Mouse (Mus musculus): ENCODE results near the gene Hoxd11. TPM values are rescaled to one million over a fixed set of nuclear protein-coding genes. Genes with fewer than 3 reads are reported as not detected.
A peak's percentile ranks its signal among the peaks of the same experiment; 100 is the strongest.

The Hoxd11 gene
- polyA plus RNA-seq, 1 experiment, result not detected

DNA sequence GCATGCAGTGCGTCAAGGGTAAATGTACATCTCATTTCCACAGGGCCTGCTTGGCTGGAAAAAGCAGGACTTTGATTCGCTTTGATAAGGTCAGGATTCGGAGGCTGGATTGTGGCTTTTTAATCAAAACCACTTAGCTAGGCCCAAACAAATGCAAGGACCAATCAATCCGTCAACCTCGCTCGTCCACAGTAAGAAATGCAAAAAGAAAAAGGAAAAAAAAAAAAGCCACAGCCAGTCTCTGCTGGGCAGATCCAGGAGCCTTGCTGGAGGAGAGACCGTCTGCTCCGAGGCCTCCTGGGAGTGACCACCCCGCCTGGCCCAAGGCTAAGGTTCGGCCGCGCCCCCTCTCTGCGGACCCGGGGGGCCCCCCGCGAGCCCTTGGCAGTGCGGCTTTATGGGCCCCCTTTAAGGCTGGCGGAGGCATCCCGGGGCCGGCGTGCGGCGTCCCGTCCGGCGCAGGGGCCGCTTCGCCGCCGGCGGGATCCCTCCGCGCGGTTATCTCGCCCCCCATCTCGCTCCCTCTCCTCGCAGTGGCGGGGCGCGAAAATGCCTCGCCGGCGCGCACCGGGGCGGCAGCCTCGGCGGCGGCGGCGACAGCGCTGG lies 25.1 kb downstream of the Hoxd11 start, which contains the start of gene Hoxd8:
Hoxd8 (plus strand) TSS at position 223 of the 606 bp plus-strand sequence.
- H3K36me3 ChIP-seq (ENCODE audit: control insufficient read depth, insufficient read depth, low read length), result no peaks in the 10 kb centered on the region; the same call in 1 of the 2 replicates
- no peaks in the 10 kb centered on the region for H3K27me3 ChIP-seq (ENCODE audit: control insufficient read depth, insufficient read depth, low read length)
- TF ChIP-seq POLR2A (IDR thresholded peaks at IDR 0.05; ENCODE audit: control insufficient read depth, low read depth, low read length) (no peak; the same call in 1 of the 2 replicates), CTCF (IDR thresholded peaks at IDR 0.05; ENCODE audit: control insufficient read depth, insufficient read depth, insufficient replicate concordance, low read depth, low read length) (no peak)
- H3K27ac ChIP-seq (ENCODE audit: control insufficient read depth, insufficient read depth, low read depth, low read length), result peak within 1 kb of the TSS; percentile 71
- peaks cover 16% of the 10 kb centered on the region for H3K4me1 ChIP-seq (ENCODE audit: control insufficient read depth, insufficient read depth, low read length)
- peak within 1 kb of the TSS; percentile 74 for H3K4me3 ChIP-seq (ENCODE audit: control insufficient read depth, low read depth, low read length)

DNA sequence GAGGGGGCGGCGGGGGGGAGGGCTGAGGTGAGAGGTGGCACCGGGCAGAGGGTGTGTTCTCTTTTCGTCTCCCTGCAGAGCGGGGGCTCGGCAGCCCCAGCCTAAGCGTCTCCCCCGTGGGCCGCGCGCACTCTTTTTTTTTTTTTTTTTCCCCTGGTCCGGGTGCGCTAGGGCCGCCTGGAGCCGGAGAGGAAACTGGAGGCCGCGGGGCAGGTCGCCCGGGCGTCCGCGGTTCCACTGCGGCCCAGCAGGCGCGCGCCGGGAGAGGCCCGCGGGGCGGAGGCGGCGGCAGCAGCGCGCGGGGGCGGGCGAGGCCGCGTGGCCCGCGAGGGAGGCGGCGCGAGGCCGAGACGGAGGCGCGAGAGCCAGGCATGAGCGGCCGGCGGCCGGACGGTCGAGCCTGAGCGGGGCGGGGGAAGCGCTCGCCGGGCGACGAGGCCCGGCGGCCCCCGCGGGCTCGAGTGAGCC lies 25.7 kb downstream of the Hoxd11 start:
- Histone ChIP-seq H3K36me3 (ENCODE audit: control insufficient read depth, insufficient read depth, low read length) (no peaks in the 10 kb centered on the region; the same call in 1 of the 2 replicates), H3K27ac (ENCODE audit: control insufficient read depth, insufficient read depth, low read depth, low read length) (peak overlapping the region; percentile 26), H3K4me3 (ENCODE audit: control insufficient read depth, low read depth, low read length) (peak overlapping the region; percentile 74), H3K27me3 (ENCODE audit: control insufficient read depth, insufficient read depth, low read length) (no peaks in the 10 kb centered on the region), H3K4me1 (ENCODE audit: control insufficient read depth, insufficient read depth, low read length) (peaks cover 15% of the 10 kb centered on the region)
- TF ChIP-seq CTCF (IDR thresholded peaks at IDR 0.05; ENCODE audit: control insufficient read depth, insufficient read depth, insufficient replicate concordance, low read depth, low read length) (no peak), POLR2A (IDR thresholded peaks at IDR 0.05; ENCODE audit: control insufficient read depth, low read depth, low read length) (no peak)

DNA sequence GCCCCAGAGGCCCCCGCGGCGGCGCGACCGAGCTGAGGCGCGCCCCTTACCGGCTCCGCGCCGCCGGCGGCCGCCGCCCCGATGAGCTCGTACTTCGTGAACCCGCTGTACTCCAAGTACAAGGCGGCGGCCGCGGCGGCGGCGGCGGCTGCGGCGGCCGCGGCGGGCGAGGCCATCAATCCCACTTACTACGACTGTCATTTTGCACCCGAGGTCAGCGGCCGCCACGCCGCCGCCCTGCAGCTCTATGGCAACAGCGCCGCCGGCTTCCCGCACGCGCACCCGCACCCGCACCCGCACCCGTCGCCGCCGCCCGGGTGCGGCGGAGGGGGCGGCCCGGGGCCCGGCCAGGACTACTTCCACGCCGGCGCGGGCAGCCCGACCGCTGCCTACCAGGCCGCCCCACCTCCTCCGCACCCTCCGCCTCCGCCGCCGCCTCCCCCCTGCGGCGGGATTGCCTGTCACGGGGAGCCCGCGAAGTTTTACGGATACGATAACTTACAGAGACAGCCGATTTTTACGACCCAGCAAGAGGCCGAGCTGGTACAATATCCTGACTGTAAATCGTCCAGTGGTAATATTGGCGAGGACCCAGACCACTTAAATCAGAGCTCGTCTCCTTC lies 26.2 kb downstream of the Hoxd11 start:
- Histone ChIP-seq H3K27me3 (ENCODE audit: control insufficient read depth, insufficient read depth, low read length) (no peaks in the 10 kb centered on the region), H3K4me1 (ENCODE audit: control insufficient read depth, insufficient read depth, low read length) (peaks cover 13% of the 10 kb centered on the region), H3K36me3 (ENCODE audit: control insufficient read depth, insufficient read depth, low read length) (no peaks in the 10 kb centered on the region; the same call in 1 of the 2 replicates), H3K4me3 (ENCODE audit: control insufficient read depth, low read depth, low read length) (peak overlapping the region; percentile 74), H3K27ac (ENCODE audit: control insufficient read depth, insufficient read depth, low read depth, low read length) (peak overlapping the region; percentile 26)
- TF ChIP-seq CTCF (IDR thresholded peaks at IDR 0.05; ENCODE audit: control insufficient read depth, insufficient read depth, insufficient replicate concordance, low read depth, low read length) (no peak), POLR2A (IDR thresholded peaks at IDR 0.05; ENCODE audit: control insufficient read depth, low read depth, low read length) (peak; percentile 22; the same call in 1 of the 2 replicates)

DNA sequence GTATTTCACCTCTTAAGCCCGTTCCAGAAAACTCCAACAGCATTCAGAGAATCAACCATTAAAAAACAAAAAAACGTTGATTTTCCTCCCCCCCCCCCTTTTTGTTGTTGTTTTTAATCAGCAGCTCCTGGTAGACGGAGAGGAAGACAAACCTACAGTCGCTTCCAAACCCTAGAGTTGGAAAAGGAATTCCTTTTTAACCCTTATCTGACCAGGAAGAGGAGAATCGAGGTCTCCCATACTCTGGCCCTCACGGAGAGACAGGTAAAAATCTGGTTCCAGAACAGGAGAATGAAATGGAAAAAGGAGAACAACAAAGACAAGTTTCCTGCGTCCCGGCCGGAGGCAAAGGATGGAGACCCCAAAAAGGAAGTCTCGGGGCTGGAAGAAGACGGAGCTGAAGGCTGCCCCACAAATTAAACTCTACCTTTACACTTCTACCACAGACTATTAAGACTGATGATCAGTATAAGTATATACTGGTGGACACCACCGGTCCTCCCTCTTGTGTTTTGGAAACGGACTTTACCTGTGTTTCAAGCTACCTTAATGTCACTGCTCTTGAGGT lies 27.1 kb downstream of the Hoxd11 start:
- peaks cover 16% of the 10 kb centered on the region for H3K4me1 ChIP-seq (ENCODE audit: control insufficient read depth, insufficient read depth, low read length)
- H3K27me3 ChIP-seq (ENCODE audit: control insufficient read depth, insufficient read depth, low read length), result no peaks in the 10 kb centered on the region
- peak overlapping the region; percentile 74 for H3K4me3 ChIP-seq (ENCODE audit: control insufficient read depth, low read depth, low read length)
- no peaks in the 10 kb centered on the region; the same call in 1 of the 2 replicates for H3K36me3 ChIP-seq (ENCODE audit: control insufficient read depth, insufficient read depth, low read length)
- TF ChIP-seq CTCF (IDR thresholded peaks at IDR 0.05; ENCODE audit: control insufficient read depth, insufficient read depth, insufficient replicate concordance, low read depth, low read length) (no peak), POLR2A (IDR thresholded peaks at IDR 0.05; ENCODE audit: control insufficient read depth, low read depth, low read length) (no peak)
- H3K27ac ChIP-seq (ENCODE audit: control insufficient read depth, insufficient read depth, low read depth, low read length), result peak overlapping the region; percentile 30

DNA sequence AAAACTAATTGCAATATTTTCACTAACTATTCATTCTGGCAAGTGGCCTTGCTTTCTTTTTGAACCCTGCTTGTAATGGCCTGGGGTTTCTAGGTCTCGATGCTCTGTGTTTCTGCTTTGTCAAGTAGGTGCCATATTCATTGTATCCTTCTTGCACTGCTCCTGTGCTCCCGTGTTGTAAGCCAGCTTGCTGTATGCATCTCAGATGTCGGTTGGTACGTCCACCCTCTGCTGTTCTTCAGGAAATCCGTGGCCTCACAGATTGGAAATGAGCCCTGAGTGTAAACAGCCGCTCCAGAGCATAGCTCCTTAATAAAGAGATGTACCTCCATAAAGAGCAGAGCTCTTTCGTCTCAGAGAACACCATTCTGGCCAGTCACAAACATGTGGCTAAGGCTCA lies 28.2 kb downstream of the Hoxd11 start:
- peak overlapping the region; percentile 21; the same call in 1 of the 2 replicates for H3K4me3 ChIP-seq (ENCODE audit: control insufficient read depth, low read depth, low read length)

DNA sequence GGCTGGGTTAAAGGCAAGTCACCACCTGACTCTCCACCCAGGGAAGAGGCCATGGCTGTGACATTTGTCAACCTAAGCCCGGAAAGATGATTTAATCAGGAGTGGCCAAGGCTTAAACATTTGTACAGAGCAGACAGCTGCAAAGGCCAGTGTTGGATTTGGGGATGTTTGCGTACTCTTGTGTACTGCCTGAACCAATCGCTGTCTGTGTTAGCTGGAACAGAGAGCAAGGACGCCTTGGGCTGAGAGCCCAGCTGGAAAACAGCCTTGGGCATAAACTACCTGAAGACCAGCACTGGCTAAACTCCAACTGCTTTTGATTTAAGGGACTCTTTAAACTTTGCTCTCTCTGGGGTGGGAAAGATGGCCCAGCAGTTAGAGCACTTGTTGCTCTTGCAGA lies 29.3 kb downstream of the Hoxd11 start:
- Histone ChIP-seq H3K27ac (ENCODE audit: control insufficient read depth, insufficient read depth, low read depth, low read length) (peak overlapping the region; percentile 49; the same call in 1 of the 2 replicates), H3K4me1 (ENCODE audit: control insufficient read depth, insufficient read depth, low read length) (peaks cover 18% of the 10 kb centered on the region), H3K27me3 (ENCODE audit: control insufficient read depth, insufficient read depth, low read length) (peaks cover 7% of the 10 kb centered on the region; the same call in 1 of the 2 replicates), H3K36me3 (ENCODE audit: control insufficient read depth, insufficient read depth, low read length) (no peaks in the 10 kb centered on the region; the same call in 1 of the 2 replicates), H3K4me3 (ENCODE audit: control insufficient read depth, low read depth, low read length) (no peak overlapping the region)
- TF ChIP-seq CTCF (IDR thresholded peaks at IDR 0.05; ENCODE audit: control insufficient read depth, insufficient read depth, insufficient replicate concordance, low read depth, low read length) (no peak), POLR2A (IDR thresholded peaks at IDR 0.05; ENCODE audit: control insufficient read depth, low read depth, low read length) (no peak)

More for the DNA sequence above, 28.2 kb downstream of the Hoxd11 start:
- TF ChIP-seq POLR2A (IDR thresholded peaks at IDR 0.05; ENCODE audit: control insufficient read depth, low read depth, low read length) (no peak), CTCF (IDR thresholded peaks at IDR 0.05; ENCODE audit: control insufficient read depth, insufficient read depth, insufficient replicate concordance, low read depth, low read length) (no peak)
- Histone ChIP-seq H3K4me1 (ENCODE audit: control insufficient read depth, insufficient read depth, low read length) (peaks cover 22% of the 10 kb centered on the region), H3K27me3 (ENCODE audit: control insufficient read depth, insufficient read depth, low read length) (peaks cover 7% of the 10 kb centered on the region; the same call in 1 of the 2 replicates), H3K27ac (ENCODE audit: control insufficient read depth, insufficient read depth, low read depth, low read length) (peak overlapping the region; percentile 36; the same call in 1 of the 2 replicates), H3K36me3 (ENCODE audit: control insufficient read depth, insufficient read depth, low read length) (no peaks in the 10 kb centered on the region; the same call in 1 of the 2 replicates)
